Mouse (Mus musculus): ENCODE results near the gene Adamtsl5. TPM values are rescaled to one million over a fixed set of nuclear protein-coding genes. Genes with fewer than 3 reads are reported as not detected.

Gene Adamtsl5
- polyA plus RNA-seq, 1 experiment from 2014 or later: 12.7 TPM

Small RNA genes within 50 kb of the gene (microRNA-seq; reads per million reads assigned to microRNA genes)
- gene Gm22721: not detected

Other genes with a start within 250 kb of the Adamtsl5 start
- gene Sbno2, start 242.8 kb downstream of the Adamtsl5 start, polyA plus RNA-seq (2015; fragmentation: Nextera tagmentation; extraction: Ambion mirVana): 8.3 and 13.9 TPM in 2 replicates
- 10.0 and 14.2 TPM in 2 replicates for gene Stk11, start 232.6 kb downstream of the Adamtsl5 start, polyA plus RNA-seq (2015; fragmentation: Nextera tagmentation; extraction: Ambion mirVana)
- gene Atp5d, start 209.8 kb downstream of the Adamtsl5 start, polyA plus RNA-seq (2015; fragmentation: Nextera tagmentation; extraction: Ambion mirVana): 861 and 962 TPM in 2 replicates
- gene Cbarp, start 207.6 kb downstream of the Adamtsl5 start, polyA plus RNA-seq (2015; fragmentation: Nextera tagmentation; extraction: Ambion mirVana): 1.7 and 2.9 TPM in 2 replicates
- gene Midn, start 200.1 kb downstream of the Adamtsl5 start, polyA plus RNA-seq (2015; fragmentation: Nextera tagmentation; extraction: Ambion mirVana): 11.6 and 16.8 TPM in 2 replicates
- gene Cirbp, start 182.4 kb downstream of the Adamtsl5 start, polyA plus RNA-seq (2015; fragmentation: Nextera tagmentation; extraction: Ambion mirVana): 86.7 and 90.2 TPM in 2 replicates
- 7.7 and 9.1 TPM in 2 replicates for gene 1600002K03Rik, start 175.5 kb downstream of the Adamtsl5 start, polyA plus RNA-seq (2015; fragmentation: Nextera tagmentation; extraction: Ambion mirVana)
- 8.6 and 9.7 TPM in 2 replicates for gene Efna2, start 168.9 kb downstream of the Adamtsl5 start, polyA plus RNA-seq (2015; fragmentation: Nextera tagmentation; extraction: Ambion mirVana)
- 32.7 and 40.5 TPM in 2 replicates for gene Mum1, start 122.0 kb downstream of the Adamtsl5 start, polyA plus RNA-seq (2015; fragmentation: Nextera tagmentation; extraction: Ambion mirVana)
- gene Ndufs7, start 99.3 kb downstream of the Adamtsl5 start, polyA plus RNA-seq (2015; fragmentation: Nextera tagmentation; extraction: Ambion mirVana): 553 and 586 TPM in 2 replicates
- 47.7 and 52.9 TPM in 2 replicates for gene Gamt, start 87.4 kb downstream of the Adamtsl5 start, polyA plus RNA-seq (2015; fragmentation: Nextera tagmentation; extraction: Ambion mirVana)
- 31.5 and 40.0 TPM in 2 replicates for gene Dazap1, start 86.9 kb downstream of the Adamtsl5 start, polyA plus RNA-seq (2015; fragmentation: Nextera tagmentation; extraction: Ambion mirVana)
- 525 and 544 TPM in 2 replicates for gene Rps15, start 56.0 kb downstream of the Adamtsl5 start, polyA plus RNA-seq (2015; fragmentation: Nextera tagmentation; extraction: Ambion mirVana)
- gene Apc2, start 52.4 kb downstream of the Adamtsl5 start, polyA plus RNA-seq (2015; fragmentation: Nextera tagmentation; extraction: Ambion mirVana): 0.96 and 2.1 TPM in 2 replicates
- 32.4 and 36.8 TPM in 2 replicates for gene 2310011J03Rik, start 27.9 kb downstream of the Adamtsl5 start, polyA plus RNA-seq (2015; fragmentation: Nextera tagmentation; extraction: Ambion mirVana)
- gene Pcsk4, start 18.9 kb downstream of the Adamtsl5 start, polyA plus RNA-seq (2015; fragmentation: Nextera tagmentation; extraction: Ambion mirVana): 1.3 and 1.5 TPM in 2 replicates
- 1.6 and 3.4 TPM in 2 replicates for gene Reep6, start 18.5 kb downstream of the Adamtsl5 start, polyA plus RNA-seq (2015; fragmentation: Nextera tagmentation; extraction: Ambion mirVana)
- gene Plk5, start 8.0 kb upstream of the Adamtsl5 start, polyA plus RNA-seq (2015; fragmentation: Nextera tagmentation; extraction: Ambion mirVana): 0.06 and 0.09 TPM in 2 replicates
- 4.8 and 5.2 TPM in 2 replicates for gene Mex3d, start 39.2 kb upstream of the Adamtsl5 start, polyA plus RNA-seq (2015; fragmentation: Nextera tagmentation; extraction: Ambion mirVana)
- gene Mbd3, start 51.1 kb upstream of the Adamtsl5 start, polyA plus RNA-seq (2015; fragmentation: Nextera tagmentation; extraction: Ambion mirVana): 122 and 177 TPM in 2 replicates
- gene Uqcr11, start 58.4 kb upstream of the Adamtsl5 start, polyA plus RNA-seq (2015; fragmentation: Nextera tagmentation; extraction: Ambion mirVana): 1,499 and 1,535 TPM in 2 replicates
- 41.3 and 67.2 TPM in 2 replicates for gene Tcf3, start 85.2 kb upstream of the Adamtsl5 start, polyA plus RNA-seq (2015; fragmentation: Nextera tagmentation; extraction: Ambion mirVana)
- gene Onecut3, start 146.4 kb upstream of the Adamtsl5 start, polyA plus RNA-seq (2015; fragmentation: Nextera tagmentation; extraction: Ambion mirVana): not detected in 2 replicates
- gene Atp8b3, start 190.7 kb upstream of the Adamtsl5 start, polyA plus RNA-seq (2015; fragmentation: Nextera tagmentation; extraction: Ambion mirVana): 0.05 and 0.06 TPM in 2 replicates
- gene Rexo1, start 213.1 kb upstream of the Adamtsl5 start, polyA plus RNA-seq (2015; fragmentation: Nextera tagmentation; extraction: Ambion mirVana): 13.6 and 20.2 TPM in 2 replicates
- 4.7 and 6.4 TPM in 2 replicates for gene Klf16, start 228.9 kb upstream of the Adamtsl5 start, polyA plus RNA-seq (2015; fragmentation: Nextera tagmentation; extraction: Ambion mirVana)
- gene Abhd17a, start 241.9 kb upstream of the Adamtsl5 start, polyA plus RNA-seq (2015; fragmentation: Nextera tagmentation; extraction: Ambion mirVana): 84.2 and 110 TPM in 2 replicates